Mouse (Mus musculus) cortical plate, adult 2 months (tissue): ENCODE measurements at regions not wholly inside any gene's neighbourhood (a gene's known extent, or its start where the extent isn't known, plus 50 kb on each side); places are given as distances from the start of the nearest gene placed in this dataset.

Source experiments
- H3K27ac ChIP-seq: fragments of 200-500 bp; 2 replicates; pipeline ENCODE4 v1.5.1; 2012; ENCODE audit warnings: low read length, control low read depth, inconsistent platforms; ENCODE audit not compliant: insufficient read depth
- H3K4me1 ChIP-seq: fragments of 200-500 bp; 2 replicates; pipeline ENCODE4 v1.6.1; 2011; ENCODE audit warnings: low read length; ENCODE audit not compliant: control insufficient read depth, insufficient read depth
- H3K4me3 ChIP-seq: fragments of 200-500 bp; 2 replicates; pipeline ENCODE4 v1.5.1; 2011; ENCODE audit warnings: mild to moderate bottlenecking, low read length, control low read depth; ENCODE audit not compliant: insufficient read depth
- CTCF ChIP-seq: fragments of 200-500 bp; IDR thresholded peaks from 2 replicates; pipeline ENCODE4 v1.5.1; 2011; ENCODE audit warnings: mild to moderate bottlenecking, control low read depth, low read length; ENCODE audit not compliant: insufficient read depth; ENCODE audit errors: extremely low read depth
- POLR2A ChIP-seq: fragments of 200-500 bp; IDR thresholded peaks from 2 replicates; pipeline ENCODE4 v1.6.1; 2011; ENCODE audit warnings: mild to moderate bottlenecking, low read length, control low read depth; ENCODE audit not compliant: insufficient read depth; ENCODE audit errors: extremely low read depth

GRCm38 (mm10) chr10:17547986-17548385, 175.0 kb upstream of the Cited2 start:
- H3K4me1 ChIP-seq = no peaks in the 10 kb centered on the region
- TF ChIP-seq POLR2A (no peak), CTCF (no peak)
- H3K27ac ChIP-seq = no peak overlapping the region
- H3K4me3 ChIP-seq = no peak overlapping the region

GRCm38 (mm10) chr10:17548629-17549580, 174.1 kb upstream of the Cited2 start:
- TF ChIP-seq CTCF (no peak), POLR2A (no peak)
- Histone ChIP-seq H3K4me3 (no peak overlapping the region), H3K27ac (no peak overlapping the region), H3K4me1 (no peaks in the 10 kb centered on the region)

GRCm38 (mm10) chr10:17549711-17550637, 173.0 kb upstream of the Cited2 start:
- no peak overlapping the region for H3K27ac ChIP-seq
- H3K4me1 ChIP-seq = no peaks in the 10 kb centered on the region
- no peak overlapping the region for H3K4me3 ChIP-seq
- TF ChIP-seq CTCF = no peak

GRCm38 (mm10) chr10:17550638-17551013, 172.4 kb upstream of the Cited2 start:
- TF ChIP-seq CTCF (no peak), POLR2A (no peak)
- Histone ChIP-seq H3K4me1 (no peaks in the 10 kb centered on the region), H3K27ac (no peak overlapping the region), H3K4me3 (no peak overlapping the region)

- H3K27ac ChIP-seq = no peak overlapping the region
- no peak overlapping the region for H3K4me3 ChIP-seq
- no peaks in the 10 kb centered on the region for H3K4me1 ChIP-seq
- TF ChIP-seq POLR2A = no peak
- TF ChIP-seq CTCF = no peak
Measured at GRCm38 (mm10) chr10:17551869-17552268, 171.1 kb upstream of the Cited2 start.

GRCm38 (mm10) chr10:17552277-17552676, 170.7 kb upstream of the Cited2 start:
- Histone ChIP-seq H3K4me3 (no peak overlapping the region), H3K4me1 (no peaks in the 10 kb centered on the region), H3K27ac (no peak overlapping the region)
- no peak for TF ChIP-seq POLR2A
- no peak for TF ChIP-seq CTCF

GRCm38 (mm10) chr10:17556391-17556790, 166.6 kb upstream of the Cited2 start:
- H3K4me1 ChIP-seq = no peaks in the 10 kb centered on the region
- H3K27ac ChIP-seq = no peak overlapping the region
- H3K4me3 ChIP-seq = no peak overlapping the region
- no peak for TF ChIP-seq POLR2A
- no peak for TF ChIP-seq CTCF

GRCm38 (mm10) chr10:17559370-17559955, 163.6 kb upstream of the Cited2 start:
- Histone ChIP-seq H3K4me1 (peaks cover 3% of the 10 kb centered on the region; the same call in 1 of the 2 replicates), H3K27ac (no peak overlapping the region), H3K4me3 (no peak overlapping the region)
- TF ChIP-seq POLR2A = no peak
- TF ChIP-seq CTCF = no peak

GRCm38 (mm10) chr10:17559980-17560379, 163.0 kb upstream of the Cited2 start:
- TF ChIP-seq CTCF (no peak), POLR2A (no peak)
- Histone ChIP-seq H3K4me1 (peaks cover 3% of the 10 kb centered on the region; the same call in 1 of the 2 replicates), H3K27ac (no peak overlapping the region), H3K4me3 (no peak overlapping the region)
